Mouse (Mus musculus): ENCODE data around the gene Npb. TPM values are rescaled to one million over a fixed set of nuclear protein-coding genes. Genes with fewer than 3 reads are reported as not detected.

Gene Npb
- total and polyA plus RNA-seq, 3 experiments: not detected

GRCm38 (mm10) chr11:120622805-120623204 is 14.5 kb downstream of the Npb start:
- Histone ChIP-seq H3K4me3 (no peak overlapping the region), H3K4me1 (ENCODE audit: control insufficient read depth, insufficient read depth, low read length) (peaks cover 5% of the 10 kb centered on the region), H3K79me2 (replicated peaks; ENCODE audit: control insufficient read depth, insufficient read depth, low read length) (peaks cover 3% of the 10 kb centered on the region; the same call in 1 of the 2 replicates), H3K27ac (no peak overlapping the region), H3K9ac (ENCODE audit: low read depth, low read length) (no peak overlapping the region), H3K36me3 (ENCODE audit: control insufficient read depth, insufficient read depth, low read length) (no peaks in the 10 kb centered on the region), H3K27me3 (ENCODE audit: control insufficient read depth, insufficient read depth, low read length) (no peaks in the 10 kb centered on the region)
- no peak for DNase-seq
- WGBS: 88% methylated on average over 6 of the region's 6 CpGs
- intact Hi-C loops (cut with DNase I): no loop called here
- TF ChIP-seq POLR2A (IDR thresholded peaks at IDR 0.05; ENCODE audit: insufficient read depth, low read depth, low read length) (no peak), EP300 (IDR thresholded peaks at IDR 0.05; ENCODE audit: insufficient read depth, low read depth, low read length) (no peak), CTCF (IDR thresholded peaks at IDR 0.05) (no peak)

- WGBS: 12% methylated on average over 30 of the region's 30 CpGs
- Histone ChIP-seq H3K27ac (peak overlapping the region; percentile 78), H3K36me3 (ENCODE audit: control insufficient read depth, insufficient read depth, low read length) (no peaks in the 10 kb centered on the region), H3K27me3 (ENCODE audit: control insufficient read depth, insufficient read depth, low read length) (no peaks in the 10 kb centered on the region), H3K79me2 (replicated peaks; ENCODE audit: control insufficient read depth, insufficient read depth, low read length) (peaks cover 5% of the 10 kb centered on the region; the same call in 1 of the 2 replicates), H3K4me3 (peak overlapping the region; percentile 70), H3K4me1 (ENCODE audit: control insufficient read depth, insufficient read depth, low read length) (peaks cover 5% of the 10 kb centered on the region), H3K9ac (ENCODE audit: low read depth, low read length) (peak overlapping the region; percentile 74)
- intact Hi-C loops (cut with DNase I): loop anchor here (2.0 kb wide), 1 partner anchor 89 kb away; the partner anchor contains the start of genes Cenpx and Lrrc45
- TF ChIP-seq CTCF (IDR thresholded peaks at IDR 0.05) (peak; percentile 76), EP300 (IDR thresholded peaks at IDR 0.05; ENCODE audit: insufficient read depth, low read depth, low read length) (no peak)
- peak; percentile 75 for DNase-seq
These were observed 15.8 kb downstream of the Npb start for GRCm38 (mm10) chr11:120623961-120624679.

- peak; percentile 90 to 91 for DNase-seq
- TF ChIP-seq CTCF (IDR thresholded peaks at IDR 0.05): no peak
- peak; percentile 38; the same call in 1 of the 2 replicates for TF ChIP-seq EP300 (IDR thresholded peaks at IDR 0.05; ENCODE audit: insufficient read depth, low read depth, low read length)
- TF ChIP-seq POLR2A (IDR thresholded peaks at IDR 0.05; ENCODE audit: insufficient read depth, low read depth, low read length): peak; percentile 81
- under 1% methylated on average over 53 of the region's 53 CpGs for WGBS
- Histone ChIP-seq H3K36me3 (ENCODE audit: control insufficient read depth, insufficient read depth, low read length) (no peaks in the 10 kb centered on the region), H3K9ac (ENCODE audit: low read depth, low read length) (peak overlapping the region; percentile 74), H3K4me1 (ENCODE audit: control insufficient read depth, insufficient read depth, low read length) (peaks cover 8% of the 10 kb centered on the region), H3K27ac (peak overlapping the region; percentile 78), H3K27me3 (ENCODE audit: control insufficient read depth, insufficient read depth, low read length) (no peaks in the 10 kb centered on the region), H3K79me2 (replicated peaks; ENCODE audit: control insufficient read depth, insufficient read depth, low read length) (peaks cover 5% of the 10 kb centered on the region; the same call in 1 of the 2 replicates), H3K4me3 (peak overlapping the region; percentile 70)
- intact Hi-C loops (cut with DNase I): loop anchor here (2.0 kb wide), 1 partner anchor 88 kb away; the partner anchor contains the start of genes Cenpx and Lrrc45
These were observed 16.4 kb downstream of the Npb start for GRCm38 (mm10) chr11:120624680-120625111.

GRCm38 (mm10) chr11:120625152-120625775 is 17.0 kb downstream of the Npb start, which contains the start of gene Sirt7:
Sirt7 (minus strand) TSS chr11:120625240.
- Histone ChIP-seq H3K4me3 (peak within 1 kb of the TSS; percentile 70), H3K36me3 (ENCODE audit: control insufficient read depth, insufficient read depth, low read length) (no peaks in the 10 kb centered on the region), H3K27ac (peak within 1 kb of the TSS; percentile 78), H3K4me1 (ENCODE audit: control insufficient read depth, insufficient read depth, low read length) (peaks cover 12% of the 10 kb centered on the region), H3K79me2 (replicated peaks; ENCODE audit: control insufficient read depth, insufficient read depth, low read length) (peaks cover 5% of the 10 kb centered on the region; the same call in 1 of the 2 replicates), H3K27me3 (ENCODE audit: control insufficient read depth, insufficient read depth, low read length) (no peaks in the 10 kb centered on the region), H3K9ac (ENCODE audit: low read depth, low read length) (peak within 1 kb of the TSS; percentile 74)
- DNase-seq: no peak
- 8% methylated on average over 5 of the region's 5 CpGs for WGBS
- intact Hi-C loops (cut with DNase I): loop anchor here (2.0 kb wide), 1 partner anchor 88 kb away; the partner anchor contains the start of genes Cenpx and Lrrc45
- no peak for TF ChIP-seq POLR2A (IDR thresholded peaks at IDR 0.05; ENCODE audit: insufficient read depth, low read depth, low read length)
- no peak for TF ChIP-seq EP300 (IDR thresholded peaks at IDR 0.05; ENCODE audit: insufficient read depth, low read depth, low read length)
- TF ChIP-seq CTCF (IDR thresholded peaks at IDR 0.05): no peak

- TF ChIP-seq EP300 (IDR thresholded peaks at IDR 0.05; ENCODE audit: insufficient read depth, low read depth, low read length): no peak
- no peak for TF ChIP-seq POLR2A (IDR thresholded peaks at IDR 0.05; ENCODE audit: insufficient read depth, low read depth, low read length)
- TF ChIP-seq CTCF (IDR thresholded peaks at IDR 0.05): no peak
- no peaks in the 10 kb centered on the region for H3K36me3 ChIP-seq (ENCODE audit: control insufficient read depth, insufficient read depth, low read length)
- intact Hi-C loops (cut with DNase I): no loop called here
- H3K9ac ChIP-seq (ENCODE audit: low read depth, low read length): no peak overlapping the region
- H3K4me3 ChIP-seq: no peak overlapping the region
- DNase-seq: no peak
- H3K27me3 ChIP-seq (ENCODE audit: control insufficient read depth, insufficient read depth, low read length): no peaks in the 10 kb centered on the region
- no peak overlapping the region for H3K27ac ChIP-seq
- WGBS: 86% methylated on average over 11 of the region's 11 CpGs
- peaks cover 23% of the 10 kb centered on the region for H3K4me1 ChIP-seq (ENCODE audit: control insufficient read depth, insufficient read depth, low read length)
- H3K79me2 ChIP-seq (replicated peaks; ENCODE audit: control insufficient read depth, insufficient read depth, low read length): peaks cover 5% of the 10 kb centered on the region; the same call in 1 of the 2 replicates
These were observed 18.6 kb downstream of the Npb start for GRCm38 (mm10) chr11:120626785-120627467.

All from heart, adult 2 months (tissue).